Mouse (Mus musculus): ENCODE results near the gene Lfng. TPM values are rescaled to one million over a fixed set of nuclear protein-coding genes. Genes with fewer than 3 reads are reported as not detected.

The Lfng gene
- polyA plus RNA-seq, 1 experiment from 2014 or later: 7.1 TPM

- 43% methylated on average over 11 of the region's 11 CpGs for WGBS
- Histone ChIP-seq H3K27ac (ENCODE audit: low read depth, low read length) (no peak overlapping the region), H3K4me3 (ENCODE audit: low read depth, low read length) (no peak overlapping the region), H3K36me3 (ENCODE audit: control insufficient read depth, insufficient read depth) (no peaks in the 10 kb centered on the region), H3K27me3 (replicated peaks; ENCODE audit: control insufficient read depth, insufficient read depth, low read length) (no peaks in the 10 kb centered on the region), H3K9me3 (ENCODE audit: control insufficient read depth) (no peaks in the 10 kb centered on the region), H3K4me1 (replicated peaks; ENCODE audit: control insufficient read depth, insufficient read depth, low read length) (peaks cover 5% of the 10 kb centered on the region; the same call in 1 of the 2 replicates), H3K9ac (ENCODE audit: low read depth, low read length) (no peak overlapping the region), H3K4me2 (replicated peaks; ENCODE audit: low read depth) (no peak overlapping the region)
- no peak for TF ChIP-seq CTCF (IDR thresholded peaks at IDR 0.05; ENCODE audit: low read depth)
- ATAC-seq: no peak
Observed at GRCm38 (mm10) chr5:140567321-140567720, 39.8 kb upstream of the Lfng start.

- no peaks in the 10 kb centered on the region for H3K36me3 ChIP-seq (ENCODE audit: control insufficient read depth, insufficient read depth)
- no peak overlapping the region for H3K4me2 ChIP-seq (replicated peaks; ENCODE audit: low read depth)
- H3K4me3 ChIP-seq (ENCODE audit: low read depth, low read length): no peak overlapping the region
- WGBS: 90% methylated on average over 5 of the region's 5 CpGs
- no peak overlapping the region for H3K27ac ChIP-seq (ENCODE audit: low read depth, low read length)
- ATAC-seq: no peak
- H3K4me1 ChIP-seq (replicated peaks; ENCODE audit: control insufficient read depth, insufficient read depth, low read length): peaks cover 5% of the 10 kb centered on the region; the same call in 1 of the 2 replicates
- H3K9me3 ChIP-seq (ENCODE audit: control insufficient read depth): no peaks in the 10 kb centered on the region
- TF ChIP-seq CTCF (IDR thresholded peaks at IDR 0.05; ENCODE audit: low read depth): no peak
- H3K27me3 ChIP-seq (replicated peaks; ENCODE audit: control insufficient read depth, insufficient read depth, low read length): no peaks in the 10 kb centered on the region
- H3K9ac ChIP-seq (ENCODE audit: low read depth, low read length): no peak overlapping the region
Observed at GRCm38 (mm10) chr5:140567751-140568150, 39.4 kb upstream of the Lfng start.

- WGBS: 19% methylated on average over 10 of the region's 10 CpGs
- no peak overlapping the region for H3K27ac ChIP-seq (ENCODE audit: low read depth, low read length)
- ATAC-seq: no peak
- no peaks in the 10 kb centered on the region for H3K36me3 ChIP-seq (ENCODE audit: control insufficient read depth, insufficient read depth)
- H3K27me3 ChIP-seq (replicated peaks; ENCODE audit: control insufficient read depth, insufficient read depth, low read length): no peaks in the 10 kb centered on the region
- peaks cover 5% of the 10 kb centered on the region; the same call in 1 of the 2 replicates for H3K4me1 ChIP-seq (replicated peaks; ENCODE audit: control insufficient read depth, insufficient read depth, low read length)
- no peak overlapping the region for H3K4me2 ChIP-seq (replicated peaks; ENCODE audit: low read depth)
- H3K9me3 ChIP-seq (ENCODE audit: control insufficient read depth): no peaks in the 10 kb centered on the region
- H3K9ac ChIP-seq (ENCODE audit: low read depth, low read length): no peak overlapping the region
- H3K4me3 ChIP-seq (ENCODE audit: low read depth, low read length): no peak overlapping the region
- peak; percentile 91 for TF ChIP-seq CTCF (IDR thresholded peaks at IDR 0.05; ENCODE audit: low read depth)
Observed at GRCm38 (mm10) chr5:140568321-140568970, 38.7 kb upstream of the Lfng start.

GRCm38 (mm10) chr5:140569032-140569595 is 38.0 kb upstream of the Lfng start:
- 80% methylated on average over 16 of the region's 16 CpGs for WGBS
- Histone ChIP-seq H3K4me3 (ENCODE audit: low read depth, low read length) (no peak overlapping the region), H3K9me3 (ENCODE audit: control insufficient read depth) (no peaks in the 10 kb centered on the region), H3K36me3 (ENCODE audit: control insufficient read depth, insufficient read depth) (no peaks in the 10 kb centered on the region), H3K9ac (ENCODE audit: low read depth, low read length) (no peak overlapping the region), H3K4me1 (replicated peaks; ENCODE audit: control insufficient read depth, insufficient read depth, low read length) (peaks cover 5% of the 10 kb centered on the region; the same call in 1 of the 2 replicates), H3K4me2 (replicated peaks; ENCODE audit: low read depth) (no peak overlapping the region), H3K27me3 (replicated peaks; ENCODE audit: control insufficient read depth, insufficient read depth, low read length) (no peaks in the 10 kb centered on the region), H3K27ac (ENCODE audit: low read depth, low read length) (no peak overlapping the region)
- no peak for TF ChIP-seq CTCF (IDR thresholded peaks at IDR 0.05; ENCODE audit: low read depth)
- no peak for ATAC-seq

- Histone ChIP-seq H3K4me1 (replicated peaks; ENCODE audit: control insufficient read depth, insufficient read depth, low read length) (no peaks in the 10 kb centered on the region), H3K9me3 (ENCODE audit: control insufficient read depth) (no peaks in the 10 kb centered on the region), H3K36me3 (ENCODE audit: control insufficient read depth, insufficient read depth) (no peaks in the 10 kb centered on the region), H3K4me2 (replicated peaks; ENCODE audit: low read depth) (no peak overlapping the region), H3K27ac (ENCODE audit: low read depth, low read length) (no peak overlapping the region), H3K27me3 (replicated peaks; ENCODE audit: control insufficient read depth, insufficient read depth, low read length) (no peaks in the 10 kb centered on the region), H3K4me3 (ENCODE audit: low read depth, low read length) (no peak overlapping the region), H3K9ac (ENCODE audit: low read depth, low read length) (no peak overlapping the region)
- ATAC-seq: no peak
- TF ChIP-seq CTCF (IDR thresholded peaks at IDR 0.05; ENCODE audit: low read depth): 0 out of 2 replicates have a peak, but pooled peaks have one; percentile 12
- WGBS: 83% methylated on average over 13 of the region's 13 CpGs
Observed at GRCm38 (mm10) chr5:140570223-140570870, 36.8 kb upstream of the Lfng start.

- ATAC-seq: no peak
- 80% methylated on average over 4 of the region's 4 CpGs for WGBS
- no peak for TF ChIP-seq CTCF (IDR thresholded peaks at IDR 0.05; ENCODE audit: low read depth)
Observed at GRCm38 (mm10) chr5:140571201-140571600, 35.9 kb upstream of the Lfng start.

More at GRCm38 (mm10) chr5:140571201-140571600, 35.9 kb upstream of the Lfng start:
- H3K27ac ChIP-seq (ENCODE audit: low read depth, low read length): no peak overlapping the region
- no peaks in the 10 kb centered on the region for H3K4me1 ChIP-seq (replicated peaks; ENCODE audit: control insufficient read depth, insufficient read depth, low read length)
- H3K27me3 ChIP-seq (replicated peaks; ENCODE audit: control insufficient read depth, insufficient read depth, low read length): no peaks in the 10 kb centered on the region
- H3K4me2 ChIP-seq (replicated peaks; ENCODE audit: low read depth): no peak overlapping the region
- no peak overlapping the region for H3K4me3 ChIP-seq (ENCODE audit: low read depth, low read length)
- no peak overlapping the region for H3K9ac ChIP-seq (ENCODE audit: low read depth, low read length)
- no peaks in the 10 kb centered on the region for H3K9me3 ChIP-seq (ENCODE audit: control insufficient read depth)
- no peaks in the 10 kb centered on the region for H3K36me3 ChIP-seq (ENCODE audit: control insufficient read depth, insufficient read depth)

Data from intestine, postnatal 0 days (tissue).